Mouse (Mus musculus) liver, embryonic 16.5 days (tissue): ENCODE results near the gene Trmt112. TPM values are rescaled to one million over a fixed set of nuclear protein-coding genes. Genes with fewer than 3 reads are reported as not detected.
"Not testable (repeated sequence)": the region's sequence is repeated elsewhere in the genome, so short reads cannot be mapped to it uniquely, and the experiment has no call there.

Source experiments
- ATAC-seq: fragments of 200-750 bp; cut with Nextera tagmentation; 2 replicates; pipeline ENCODE4 v1.8.0; 2017; ENCODE audit warnings: low read depth, mild to moderate bottlenecking, moderate number of reproducible peaks, moderate library complexity
- H3K27ac ChIP-seq: fragments of 300-500 bp; sonication (generic); 2 replicates; pipeline ENCODE4 v1.5.1; 2014; ENCODE audit warnings: mild to moderate bottlenecking, low read length
- H3K27me3 ChIP-seq: fragments of 300-500 bp; sonication (generic); 2 replicates; pipeline ENCODE4 v1.6.1; 2014; ENCODE audit warnings: low read depth, low read length, mixed read lengths; ENCODE audit not compliant: control insufficient read depth, insufficient read depth
- H3K36me3 ChIP-seq: fragments of 300-500 bp; sonication (generic); 2 replicates; pipeline ENCODE4 v1.6.1; 2014; ENCODE audit warnings: mild to moderate bottlenecking; ENCODE audit not compliant: control insufficient read depth, insufficient read depth
- H3K4me1 ChIP-seq: fragments of 300-500 bp; sonication (generic); 2 replicates; pipeline ENCODE4 v1.6.1; 2014; ENCODE audit warnings: low read depth, low read length, mixed read lengths; ENCODE audit not compliant: control insufficient read depth
- H3K4me2 ChIP-seq: fragments of 300-500 bp; sonication (generic); 2 replicates; pipeline ENCODE4 v1.6.1; 2014; ENCODE audit warnings: low read depth, low read length, mixed read lengths
- H3K4me3 ChIP-seq: fragments of 300-500 bp; sonication (generic); 2 replicates; pipeline ENCODE4 v1.5.1; 2014; ENCODE audit warnings: low read depth, mild to moderate bottlenecking, low read length
- H3K9ac ChIP-seq: fragments of 300-500 bp; sonication (generic); 2 replicates; pipeline ENCODE4 v1.6.1; 2014; ENCODE audit warnings: low read depth, low read length
- H3K9me3 ChIP-seq: fragments of 300-500 bp; sonication (generic); replicated peaks from 2 replicates; pipeline ENCODE4 v1.6.1; 2016; ENCODE audit warnings: low read length; ENCODE audit not compliant: control insufficient read depth
- WGBS: fragments of 180-500 bp; shearing (Covaris S2); extraction: QIAGEN DNeasy Blood & Tissue Kit; methylation state at CpG from one replicate; pipeline ENCODE4 v1.1.7; 2014; ENCODE audit not compliant: insufficient replicate concordance; 5-methylcytosine and 5-hydroxymethylcytosine counted together
- polyA plus RNA-seq: library from polyadenylated mRNA; unstranded; fragments of >200 nt; fragmentation: Nextera tagmentation; extraction: Ambion mirVana; gene quantifications from 2 replicates; pipeline ENCODE4 v1.2.1, GENCODE M21; 2015

Trmt112 gene
- polyA plus RNA-seq, 1 experiment from 2014 or later, result 57.3 TPM

DNA sequence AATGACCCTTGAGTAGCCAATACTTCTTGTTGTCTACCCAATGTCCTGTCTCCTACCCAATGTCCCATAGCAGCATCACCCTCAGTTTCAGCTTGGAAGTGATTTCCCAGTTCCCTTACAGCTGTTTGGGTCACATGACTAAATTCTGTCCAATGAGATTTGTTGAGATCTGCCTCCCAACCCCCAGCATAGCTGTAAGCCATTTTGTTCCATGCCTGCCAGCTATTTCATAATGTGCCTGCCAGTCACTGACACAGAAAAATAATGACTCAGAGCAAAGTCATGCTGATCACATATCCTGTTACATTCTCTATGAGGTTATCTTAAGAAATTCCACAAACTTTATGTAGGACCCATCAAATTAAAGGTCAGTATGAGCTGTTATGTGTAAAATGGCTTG is 32.7 kb upstream of the Trmt112 start:
- Histone ChIP-seq H3K4me1 (peaks cover 5% of the 10 kb centered on the region), H3K27ac (no peak overlapping the region), H3K4me3 (no peak overlapping the region), H3K36me3 (no peaks in the 10 kb centered on the region), H3K9me3 (no peaks in the 10 kb centered on the region), H3K9ac (no peak overlapping the region), H3K27me3 (no peaks in the 10 kb centered on the region), H3K4me2 (no peak overlapping the region)
- no peak for ATAC-seq

DNA sequence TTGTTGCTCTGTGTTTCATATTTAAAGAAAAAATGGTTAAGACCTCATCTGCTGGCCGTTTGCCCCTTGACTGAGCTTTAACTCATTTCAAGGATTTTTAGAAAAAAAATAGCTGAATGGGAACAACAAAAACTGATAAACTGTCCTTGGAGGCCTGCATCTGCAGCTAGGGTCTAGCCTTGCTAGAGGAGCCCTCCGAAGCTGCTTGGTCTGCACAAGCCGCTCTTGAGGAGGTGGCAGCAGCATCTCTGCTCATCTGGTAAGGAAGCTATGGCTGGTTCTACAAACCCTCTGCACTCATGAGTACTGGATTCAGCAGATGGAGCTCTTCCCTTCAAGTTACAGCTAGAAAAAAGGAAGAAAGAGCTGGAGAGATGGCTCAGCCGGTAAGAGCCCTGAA is 31.5 kb upstream of the Trmt112 start:
- Histone ChIP-seq H3K9me3 (no peaks in the 10 kb centered on the region), H3K4me1 (no peaks in the 10 kb centered on the region), H3K27ac (no peak overlapping the region), H3K4me3 (no peak overlapping the region), H3K36me3 (no peaks in the 10 kb centered on the region), H3K9ac (no peak overlapping the region), H3K4me2 (no peak overlapping the region), H3K27me3 (no peaks in the 10 kb centered on the region)
- WGBS, result 67% methylated on average over 4 of the region's 4 CpGs
- no peak for ATAC-seq

DNA sequence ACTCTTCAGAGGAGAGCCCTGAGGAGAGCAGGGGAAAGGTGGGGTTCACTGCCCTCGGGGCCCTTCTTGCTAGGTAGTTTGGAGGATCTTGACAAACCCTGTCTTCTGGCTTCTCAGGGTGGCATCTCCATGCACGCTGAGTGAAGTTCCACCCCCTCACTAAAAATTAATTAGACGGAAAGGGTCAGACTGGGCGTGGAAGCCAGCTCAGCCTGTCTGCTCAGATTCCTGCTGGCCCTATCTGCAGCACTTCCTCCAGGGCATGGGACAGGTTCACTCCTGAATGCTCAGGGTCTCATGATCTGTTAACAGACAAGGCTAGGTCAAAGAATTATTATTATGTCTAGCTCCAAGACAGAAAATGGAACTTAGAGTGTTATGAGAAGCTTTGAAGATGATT is 17.0 kb upstream of the Trmt112 start:
- H3K9me3 ChIP-seq, result no peaks in the 10 kb centered on the region
- H3K4me3 ChIP-seq, result no peak overlapping the region
- no peaks in the 10 kb centered on the region for H3K27me3 ChIP-seq
- WGBS, result 51% methylated on average over 4 of the region's 4 CpGs
- H3K9ac ChIP-seq, result no peak overlapping the region
- H3K36me3 ChIP-seq, result no peaks in the 10 kb centered on the region
- H3K27ac ChIP-seq, result no peak overlapping the region
- H3K4me1 ChIP-seq, result no peaks in the 10 kb centered on the region
- H3K4me2 ChIP-seq, result no peak overlapping the region
- ATAC-seq, result no peak

DNA sequence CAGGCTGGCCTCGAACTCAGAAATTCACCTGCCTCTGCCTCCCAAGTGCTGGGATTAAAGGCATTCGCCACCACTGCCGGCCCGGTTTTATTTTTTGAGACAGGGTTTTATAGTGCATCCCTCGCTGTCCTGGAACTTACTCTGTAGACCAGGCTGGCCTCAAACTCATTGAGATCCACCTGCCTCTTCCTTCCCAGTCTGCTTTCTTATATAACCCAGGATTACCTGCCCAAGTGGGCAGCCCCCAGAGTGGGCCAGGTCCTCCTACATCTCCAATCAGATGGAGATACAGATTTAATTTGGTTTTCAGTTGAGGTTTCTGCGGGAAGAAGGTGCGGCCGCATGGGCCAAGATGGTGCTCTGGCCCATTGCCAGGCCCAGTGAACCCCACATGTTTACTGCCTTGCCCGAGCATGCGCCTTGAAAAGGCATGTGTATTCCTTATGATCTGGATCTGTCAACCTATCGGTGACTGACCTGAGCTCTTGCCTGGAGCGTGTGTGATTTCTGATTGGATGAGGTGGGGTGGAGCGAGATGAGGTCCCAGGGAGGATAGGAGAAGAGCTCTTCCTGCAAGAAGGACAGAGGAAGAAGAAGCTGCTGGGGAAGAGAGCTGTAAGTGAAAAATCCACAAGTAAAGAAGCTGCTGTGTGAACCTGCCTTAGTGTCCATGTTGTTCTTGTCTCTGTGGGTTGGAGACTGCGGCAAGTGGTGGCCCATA is 15.6 kb upstream of the Trmt112 start:
- H3K9me3 ChIP-seq, result no peaks in the 10 kb centered on the region
- H3K27me3 ChIP-seq, result no peaks in the 10 kb centered on the region
- WGBS, result 82% methylated on average over 14 of the region's 14 CpGs
- no peak overlapping the region for H3K9ac ChIP-seq
- no peak overlapping the region for H3K4me3 ChIP-seq
- no peak overlapping the region for H3K4me2 ChIP-seq
- H3K36me3 ChIP-seq, result no peaks in the 10 kb centered on the region
- no peak for ATAC-seq
- no peak overlapping the region for H3K27ac ChIP-seq
- no peaks in the 10 kb centered on the region for H3K4me1 ChIP-seq

DNA sequence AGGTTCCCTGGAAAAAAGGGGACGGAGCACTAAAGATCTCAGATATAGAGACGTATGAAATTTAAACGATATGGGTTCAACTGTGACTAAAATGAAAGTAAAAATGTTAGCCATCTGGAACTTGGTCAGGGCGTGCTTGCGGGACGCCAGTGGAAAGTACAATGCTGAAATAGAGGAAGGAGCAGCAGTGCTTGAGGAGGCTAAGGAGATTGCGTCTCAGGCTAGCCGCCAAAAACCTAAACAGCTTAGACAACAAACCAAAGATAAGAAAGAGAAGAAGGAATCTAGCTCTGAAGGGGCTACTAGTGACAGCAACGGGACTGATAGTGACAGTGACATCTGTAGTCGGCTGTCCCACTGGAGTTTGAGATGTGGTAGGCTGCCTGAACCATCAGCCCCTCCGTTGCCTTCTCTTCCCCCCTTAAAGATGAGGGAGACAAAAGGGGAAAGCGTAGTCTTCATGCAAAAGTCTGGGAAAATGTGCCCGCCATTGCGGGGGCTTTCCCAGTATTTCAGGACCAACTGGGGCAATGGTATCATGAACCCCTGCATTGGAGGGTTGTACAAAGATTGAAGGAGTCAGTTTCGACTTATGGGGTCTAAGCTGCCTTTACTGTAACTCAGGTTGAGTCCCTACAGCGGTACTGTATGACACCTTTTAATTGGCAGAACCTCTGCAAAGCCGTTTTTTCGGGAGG is 13.7 kb upstream of the Trmt112 start:
- H3K27me3 ChIP-seq, H3K36me3 ChIP-seq, H3K9me3 ChIP-seq, ATAC-seq, H3K4me3 ChIP-seq, H3K27ac ChIP-seq, H3K9ac ChIP-seq, H3K4me2 ChIP-seq, H3K4me1 ChIP-seq: not testable (repeated sequence)
- 57% methylated on average over 18 of the region's 18 CpGs for WGBS

DNA sequence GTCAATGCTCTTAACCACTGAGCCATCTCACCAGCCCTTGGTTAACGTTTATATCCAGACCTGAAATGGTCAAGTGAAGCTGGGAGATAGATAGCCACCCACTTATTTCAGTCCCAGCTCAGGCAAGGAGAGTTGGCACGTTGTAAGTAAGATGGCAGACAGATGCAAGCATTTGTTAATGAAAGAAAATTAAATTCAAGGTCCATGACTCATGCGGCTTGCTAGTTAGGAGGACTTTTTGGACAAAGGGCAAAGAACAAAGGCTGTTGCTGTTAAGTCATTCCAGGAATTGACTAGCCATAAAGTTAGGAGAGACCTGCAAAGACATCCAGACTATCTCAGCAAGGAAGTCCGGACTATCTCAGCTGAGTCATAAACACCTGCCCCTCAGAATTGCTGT is 9.9 kb upstream of the Trmt112 start:
- no peak for ATAC-seq
- H3K9ac ChIP-seq, result no peak overlapping the region
- H3K27me3 ChIP-seq, result no peaks in the 10 kb centered on the region
- no peaks in the 10 kb centered on the region for H3K9me3 ChIP-seq
- H3K27ac ChIP-seq, result no peak overlapping the region
- no peak overlapping the region for H3K4me3 ChIP-seq
- no peaks in the 10 kb centered on the region for H3K4me1 ChIP-seq
- 66% methylated on average over 4 of the region's 4 CpGs for WGBS
- no peaks in the 10 kb centered on the region for H3K36me3 ChIP-seq
- no peak overlapping the region for H3K4me2 ChIP-seq

DNA sequence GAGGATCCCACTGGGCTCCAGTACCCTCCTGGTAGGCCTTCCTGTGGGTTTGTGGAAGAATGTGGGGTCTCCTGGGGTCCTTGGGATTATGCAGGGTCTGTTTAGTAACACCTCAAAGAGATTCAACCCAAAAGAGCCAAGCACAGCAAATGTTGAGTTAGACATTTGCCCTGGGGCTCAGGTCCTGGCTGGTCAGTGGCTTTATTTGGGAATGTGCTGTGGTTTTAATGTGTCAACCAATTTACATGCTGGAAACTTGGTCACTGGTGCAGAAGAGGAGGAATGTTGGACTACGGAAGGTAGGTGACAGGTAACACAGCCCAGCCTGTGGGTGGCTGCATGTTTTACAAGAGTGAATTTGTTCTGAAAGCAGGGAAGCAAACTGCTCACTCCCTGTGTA is 6.5 kb upstream of the Trmt112 start:
- Histone ChIP-seq H3K4me2 (no peak overlapping the region), H3K9ac (no peak overlapping the region), H3K36me3 (peaks cover 6% of the 10 kb centered on the region), H3K9me3 (no peaks in the 10 kb centered on the region), H3K4me3 (no peak overlapping the region), H3K27ac (no peak overlapping the region), H3K27me3 (no peaks in the 10 kb centered on the region), H3K4me1 (peaks cover 2% of the 10 kb centered on the region)
- no peak for ATAC-seq
- 72% methylated on average over 1 of the region's 1 CpGs for WGBS

DNA sequence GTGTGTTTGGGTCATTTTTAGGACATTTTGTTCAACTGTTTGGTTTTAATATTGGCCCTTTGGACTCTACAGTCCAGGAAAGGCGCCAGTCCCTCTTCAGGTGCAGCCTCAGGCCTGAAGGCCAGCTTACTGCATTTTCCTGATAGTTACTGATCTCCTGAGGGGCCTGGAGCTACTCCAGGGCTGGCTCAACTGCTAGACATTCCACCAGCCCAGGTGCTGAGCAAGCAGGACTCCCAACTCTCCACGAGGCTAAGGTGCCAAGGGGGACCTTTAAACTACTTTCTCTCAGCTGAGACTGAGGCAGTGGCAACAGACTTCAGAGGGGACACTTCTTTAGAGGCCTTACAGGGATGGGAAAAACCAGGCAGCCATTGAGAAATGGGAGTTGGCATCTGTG is 4.7 kb upstream of the Trmt112 start:
- Histone ChIP-seq H3K27ac (no peak overlapping the region), H3K36me3 (peaks cover 6% of the 10 kb centered on the region), H3K4me3 (no peak overlapping the region), H3K9me3 (no peaks in the 10 kb centered on the region), H3K9ac (no peak overlapping the region), H3K27me3 (no peaks in the 10 kb centered on the region), H3K4me2 (no peak overlapping the region), H3K4me1 (peaks cover 12% of the 10 kb centered on the region)
- WGBS, result 56% methylated on average over 2 of the region's 2 CpGs
- ATAC-seq, result no peak

DNA sequence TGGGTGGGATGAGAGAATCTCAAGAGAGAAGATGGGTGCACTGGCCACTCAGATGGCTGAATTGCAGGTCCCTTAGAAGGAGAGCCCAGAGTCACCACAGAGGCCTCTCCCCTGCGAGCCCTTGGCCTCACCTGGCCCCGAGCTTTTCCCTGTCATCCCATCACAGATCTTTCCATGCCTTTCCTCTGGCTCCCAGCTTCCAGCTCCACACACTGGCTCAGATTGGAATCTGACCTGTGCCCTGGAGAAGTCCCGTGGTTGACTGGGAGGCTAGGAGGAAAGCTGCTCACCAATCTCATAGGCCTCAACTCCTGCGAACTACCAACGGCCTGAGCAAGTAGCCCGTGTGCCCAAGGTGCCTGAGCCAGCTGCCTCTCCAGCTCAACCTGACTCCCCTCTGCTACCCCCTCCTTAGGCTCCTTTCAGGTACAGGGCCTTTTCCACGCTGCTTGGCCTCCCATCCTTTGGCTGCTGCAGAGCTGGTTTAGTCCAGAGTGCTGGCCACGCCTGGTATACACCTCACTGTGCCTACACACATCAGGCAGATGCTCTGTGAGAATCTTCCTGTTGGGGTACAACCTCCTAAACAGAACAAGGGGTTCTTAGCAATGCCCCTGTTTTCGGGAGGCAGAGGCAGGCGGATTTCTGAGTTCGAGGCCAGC is 3.9 kb upstream of the Trmt112 start:
- Histone ChIP-seq H3K27me3 (no peaks in the 10 kb centered on the region), H3K4me1 (peaks cover 12% of the 10 kb centered on the region), H3K4me2 (no peak overlapping the region), H3K27ac (no peak overlapping the region), H3K4me3 (no peak overlapping the region), H3K9ac (no peak overlapping the region), H3K9me3 (no peaks in the 10 kb centered on the region), H3K36me3 (peaks cover 6% of the 10 kb centered on the region)
- ATAC-seq, result no peak
- 76% methylated on average over 11 of the region's 11 CpGs for WGBS
